Comparison of ENCODE assay signal across 8 mouse cellular contexts in the genomic region with DNA sequence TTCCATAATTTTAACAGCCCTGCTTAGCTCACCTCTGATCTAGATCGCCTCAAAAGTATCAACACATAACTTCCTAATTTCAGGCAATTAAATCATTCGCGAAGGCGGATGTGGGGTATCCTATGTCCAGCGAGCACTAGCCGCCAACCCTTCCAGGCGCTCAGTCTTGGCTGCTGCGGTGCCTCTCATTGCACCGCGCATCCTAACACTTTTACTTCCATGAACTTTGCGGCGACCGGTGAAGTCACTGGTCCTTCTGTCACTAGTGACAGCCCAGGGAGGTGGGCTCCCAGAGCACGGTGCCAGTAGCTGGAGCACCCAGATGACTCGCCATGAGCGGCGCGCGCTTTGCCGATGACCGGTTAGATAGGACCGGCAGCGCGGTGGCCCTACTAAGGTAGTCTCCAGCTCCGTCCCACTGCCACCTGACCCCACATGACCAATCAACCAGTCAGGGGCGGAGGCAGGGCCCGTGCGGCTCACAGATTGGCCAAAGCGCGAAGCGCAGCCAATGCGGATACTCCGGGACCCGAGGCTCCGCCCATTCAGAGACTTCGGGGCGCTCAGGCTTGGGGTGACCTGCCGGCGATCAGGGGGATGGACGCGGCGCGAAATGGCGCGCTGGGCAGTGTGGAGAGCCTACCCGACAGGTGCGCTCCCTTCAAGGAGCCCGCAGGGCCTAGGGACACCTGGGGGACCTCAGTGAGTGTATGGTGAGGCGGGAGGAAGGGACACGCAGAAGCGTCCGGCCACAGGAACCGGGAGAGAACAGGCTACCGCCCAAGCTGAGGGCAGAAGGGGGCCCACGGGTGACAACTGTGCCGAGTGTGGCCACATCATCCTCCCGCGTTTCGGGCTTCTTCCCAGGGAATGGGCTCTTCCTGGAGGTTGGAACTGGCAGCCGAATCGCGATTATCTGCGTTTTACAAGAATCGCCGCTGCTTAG. TPM values are rescaled to one million over a fixed set of nuclear protein-coding genes. Genes with fewer than 3 reads are reported as not detected.
DNase-seq lines count a peak whose midpoint lies in the region; ATAC-seq lines count a peak whose summit lies in the region.

A gene (plus strand): TSS at position 540 of the 946 bp plus-strand sequence.

- peak; percentile 91 for DNase-seq in adrenal gland, adult 18-20 months (ENCODE audit: low spot score in 2 of 2)
- peak; percentile 96 for DNase-seq in embryo, embryonic 11 days
- DNase-seq in gastrocnemius, postnatal 25 days = peak; percentile 95
- DNase-seq in intestine, embryonic 14.5 days (ENCODE audit: low spot score) = peak; percentile 92
- peak; percentile 94 to 96 for DNase-seq in left cerebral cortex, postnatal 14 days (ENCODE audit: low spot score in 2 of 2)
- DNase-seq in mesoderm, embryonic 11.5 days (ENCODE audit: low read depth, low spot score) = peak; percentile 93
- DNase-seq in right cerebral cortex, postnatal 36 days (ENCODE audit: low spot score in 2 of 2) = peak; percentile 95 to 96
- peak; percentile 92 for DNase-seq in yolk sac, embryonic 10.5 days (ENCODE audit: low spot score)

- H3K4me1 ChIP-seq in intestine, embryonic 14.5 days (replicated peaks; ENCODE audit: control insufficient read depth, insufficient read depth, low read length) = peaks cover 6% of the 10 kb centered on the region

- no peak within 1 kb of the TSS for H3K27ac ChIP-seq in intestine, embryonic 14.5 days (ENCODE audit: low read depth)

- intact Hi-C loops in left cerebral cortex, postnatal 14 days (cut with DNase I) = no loop called here

- peak; percentile 99 for ATAC-seq in intestine, embryonic 14.5 days (replicated peaks; ENCODE audit: low FRiP score, low TSS enrichment, low read depth)

- H3K27me3 ChIP-seq in intestine, embryonic 14.5 days (replicated peaks; ENCODE audit: control insufficient read depth, insufficient read depth, low read length) = no peaks in the 10 kb centered on the region

- 0 out of 2 replicates have a peak, but pooled peaks cover 5% of the 10 kb centered on the region for H3K36me3 ChIP-seq in intestine, embryonic 14.5 days (ENCODE audit: control insufficient read depth, insufficient read depth, low read length)

- under 1% methylated on average over 59 of the region's 65 CpGs for WGBS in intestine, embryonic 14.5 days

- H3K9ac ChIP-seq in intestine, embryonic 14.5 days (ENCODE audit: low read length) = peak within 1 kb of the TSS; percentile 63

- peak within 1 kb of the TSS; percentile 85 for H3K4me2 ChIP-seq in intestine, embryonic 14.5 days (ENCODE audit: low read length)

- H3K9me3 ChIP-seq in intestine, embryonic 14.5 days (ENCODE audit: control insufficient read depth, low read length) = no peaks in the 10 kb centered on the region

- H3K4me3 ChIP-seq in intestine, embryonic 14.5 days (ENCODE audit: low read depth, low read length) = peak within 1 kb of the TSS; percentile 85

RNA-seq across cellular contexts. Expression of the gene that starts here (rescaled TPM):
- total RNA-seq in adrenal gland, adult 18-20 months (2021) = 10 to 100 TPM; 25.7 to 37.2 TPM
- 10 to 100 TPM in 1 of 2 experiments, 1 to 10 TPM in 1; 9.8 to 13.9 TPM for total RNA-seq in gastrocnemius, postnatal 25 days (2021)
- polyA plus RNA-seq in intestine, embryonic 14.5 days (2014; fragmentation: Nextera tagmentation; extraction: Ambion mirVana) = 13.5 and 16.9 TPM in 2 replicates
- 10 to 100 TPM; 10.5 to 12.7 TPM for total RNA-seq in left cerebral cortex, postnatal 14 days (2021)
